13 mouse cellular contexts compared by ENCODE assay signal in the genomic region with DNA sequence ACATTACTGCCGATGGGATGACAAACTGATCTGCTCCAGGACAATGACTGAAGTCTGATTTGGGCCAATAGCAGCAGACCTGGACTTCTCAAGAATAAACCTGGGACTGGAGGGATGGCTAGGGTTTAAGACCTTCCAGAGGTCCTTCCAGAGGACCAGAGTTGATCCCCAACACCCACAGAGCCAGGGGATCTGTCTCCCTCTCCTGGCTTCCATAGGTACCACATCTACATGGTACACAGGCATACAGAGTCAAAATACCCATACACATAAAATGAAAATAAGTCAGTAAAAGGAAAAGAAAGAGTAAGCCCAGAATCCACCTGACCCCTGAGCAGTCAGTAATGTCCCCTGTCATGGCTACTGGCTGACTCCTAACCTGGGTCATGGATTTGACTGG. TPM values are rescaled to one million over a fixed set of nuclear protein-coding genes. Genes with fewer than 3 reads are reported as not detected.
DNase-seq lines count a peak whose midpoint lies in the region; TF ChIP-seq lines count a peak whose summit lies in the region.
"Had no signal": no experiment of that assay in that cellular context is flagged by ENCODE, and none has a peak within 500 bp of the region (broad histone marks: within the 10 kb centered on the region; RNA-seq: fewer than 3 reads in every experiment).

No protein-coding gene starts in this region.

- TF ChIP-seq POLR2A in embryonic fibroblast, embryonic 13.5 days (IDR thresholded peaks at IDR 0.05; ENCODE audit: low read depth, low read length) = no peak

- H3K27ac ChIP-seq in left cerebral cortex, adult 2 months = no peak overlapping the region
- H3K27ac ChIP-seq in embryonic fibroblast, embryonic 13.5 days (ENCODE audit: insufficient read depth, low read length) = no peak overlapping the region
- H3K27ac ChIP-seq: hindbrain, embryonic 15.5 days; midbrain, embryonic 13.5 days had no signal

- H3K36me3 ChIP-seq in E14TG2a.4 (ENCODE audit: insufficient read depth, low read length) = peaks cover 89% of the 10 kb centered on the region

- H3K27me3 ChIP-seq in E14TG2a.4 (ENCODE audit: insufficient read depth, low read length) = no peaks in the 10 kb centered on the region
- H3K27me3 ChIP-seq: hindbrain, embryonic 15.5 days; midbrain, embryonic 13.5 days had no signal

- peaks cover 51% of the 10 kb centered on the region for H3K4me1 ChIP-seq in E14TG2a.4 (replicated peaks; ENCODE audit: low read depth, low read length)
- no peaks in the 10 kb centered on the region for H3K4me1 ChIP-seq in embryonic fibroblast, embryonic 13.5 days (ENCODE audit: control insufficient read depth, insufficient read depth, low read length)
- H3K4me1 ChIP-seq: hindbrain, embryonic 15.5 days; midbrain, embryonic 13.5 days had no signal

- TF ChIP-seq CTCF in left cerebral cortex, adult 2 months (IDR thresholded peaks at IDR 0.05) = peak; percentile 39
- TF ChIP-seq CTCF in E14TG2a.4 (conservative IDR thresholded peaks at IDR 0.05; ENCODE audit: low read length) = peak; percentile 59
- peak; percentile 21; the same call in 1 of the 2 replicates for TF ChIP-seq CTCF in embryonic fibroblast, embryonic 13.5 days (IDR thresholded peaks at IDR 0.05; ENCODE audit: borderline replicate concordance, insufficient read depth, low read length)

- no peak overlapping the region for H3K4me3 ChIP-seq in left cerebral cortex, adult 2 months
- no peak overlapping the region for H3K4me3 ChIP-seq in E14TG2a.4 (replicated peaks; ENCODE audit: low read length)
- H3K4me3 ChIP-seq in embryonic fibroblast, embryonic 13.5 days (ENCODE audit: insufficient read depth, low read length) = no peak overlapping the region
- H3K4me3 ChIP-seq: hindbrain, embryonic 15.5 days; midbrain, embryonic 13.5 days had no signal

- intact Hi-C loops in left cerebral cortex, adult 2 months (cut with DNase I) = no loop called here

- DNase-seq in embryo, embryonic 10.5 days (ENCODE audit: low spot score) = peak; percentile 35
- no peak for DNase-seq in embryo, embryonic 10 days (ENCODE audit: low spot score)
- no peak for DNase-seq in left cerebral cortex, adult 2 months (ENCODE audit: extremely low spot score in 1 of 2, low spot score in 2 of 2)
- no peak for DNase-seq in left cerebral cortex, adult 8-10 months (ENCODE audit: low spot score in 2 of 2)
- no peak for DNase-seq in frontal cortex, postnatal 14 days (ENCODE audit: low spot score in 2 of 2)
- DNase-seq in testis, postnatal 10 days (ENCODE audit: low spot score) = no peak
- DNase-seq: cerebellum, adult 18-20 months; kidney, postnatal 10 days had no signal

- H3K9me3 ChIP-seq in E14TG2a.4 (ENCODE audit: low read length) = no peaks in the 10 kb centered on the region
- H3K9me3 ChIP-seq: hindbrain, embryonic 15.5 days; midbrain, embryonic 13.5 days had no signal

RNA-seq across cellular contexts. Expression of gene Capn11, which starts 12.7 kb away (rescaled TPM):
- 1 to 10 TPM in 1 of 2 experiments, under 1 TPM in 1; 0.25 to 1.5 TPM for total RNA-seq in left cerebral cortex, adult 2 months (2021)
- total RNA-seq in left cerebral cortex, adult 8-10 months (2022) = 1 to 10 TPM in 1 of 4 experiments, under 1 TPM in 2, not detected in 1; 0.43 to 1.7 (median 0.54) TPM
- not detected in 2 replicates for polyA plus RNA-seq in embryonic fibroblast, embryonic 13.5 days (2011; ENCODE audit: insufficient read length, low read depth, missing spikeins)
- polyA plus RNA-seq: stomach, embryonic 14.5 days had no signal

RNA-seq across cellular contexts. Expression of gene Mrpl14, which starts 14.3 kb away (rescaled TPM):
- 10 to 100 TPM; 42.4 to 44.1 TPM for total RNA-seq in left cerebral cortex, adult 2 months (2021)
- 10 to 100 TPM; 40.5 to 45.5 (median 42.1) TPM for total RNA-seq in left cerebral cortex, adult 8-10 months (2022)
- polyA plus RNA-seq in embryonic fibroblast, embryonic 13.5 days (2011; ENCODE audit: insufficient read length, low read depth, missing spikeins) = 38.9 and 39.0 TPM in 2 replicates

RNA-seq across cellular contexts. Expression of gene Tmem63b, which starts 14.9 kb away (rescaled TPM):
- 100 to 1,000 TPM; 176 to 184 TPM for total RNA-seq in left cerebral cortex, adult 2 months (2021)
- total RNA-seq in left cerebral cortex, adult 8-10 months (2022) = 100 to 1,000 TPM; 157 to 171 (median 165) TPM
- polyA plus RNA-seq in embryonic fibroblast, embryonic 13.5 days (2011; ENCODE audit: insufficient read length, low read depth, missing spikeins) = 42.8 and 54.0 TPM in 2 replicates
